ENCODE assay signal across 9 mouse cellular contexts in the genomic region with DNA sequence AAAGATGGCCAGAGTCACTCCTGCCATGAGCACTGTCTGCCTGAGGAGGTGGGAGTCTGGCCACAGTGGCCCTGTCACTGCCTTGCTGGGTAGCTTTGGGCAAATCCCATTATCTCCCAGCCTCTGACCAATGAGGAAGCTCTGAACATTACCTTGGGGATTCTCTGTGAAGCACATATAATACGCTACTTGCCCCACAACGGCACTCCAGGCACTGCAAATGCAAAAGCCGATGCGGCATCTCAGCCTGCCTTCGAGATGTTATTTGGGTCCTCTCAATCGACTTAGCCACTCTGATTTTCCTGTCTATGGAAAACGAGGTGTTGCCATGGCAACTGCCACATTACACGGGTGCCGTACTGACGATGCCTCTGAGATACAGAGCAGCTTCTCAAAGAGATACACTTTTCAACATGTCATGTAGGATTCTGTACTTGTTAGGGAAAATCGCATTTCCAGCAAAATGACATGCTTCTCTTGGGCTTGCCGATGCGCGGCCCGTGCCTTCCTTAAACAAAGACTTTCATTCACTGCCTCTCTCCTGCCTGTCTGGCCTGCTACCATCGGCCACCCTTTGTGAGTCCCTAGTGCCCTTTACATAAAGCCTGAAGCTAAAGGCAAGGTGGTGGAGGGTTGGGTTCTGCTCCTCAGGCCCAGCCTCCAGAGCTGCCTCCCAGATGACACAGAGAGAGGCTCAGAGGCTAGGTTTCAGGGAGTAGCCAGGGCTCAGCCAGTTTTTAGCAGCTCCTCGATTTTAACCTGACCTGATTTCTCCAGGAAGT.
DNase-seq lines count a peak whose midpoint lies in the region; ATAC-seq lines count a peak whose summit lies in the region.
"Had no signal": no experiment of that assay in that cellular context is flagged by ENCODE, and none has a peak within 500 bp of the region (broad histone marks: within the 10 kb centered on the region; RNA-seq: fewer than 3 reads in every experiment).

No protein-coding gene starts in this region.

- no peak overlapping the region for H3K27ac ChIP-seq in heart, embryonic 12.5 days (ENCODE audit: poor library complexity, severe bottlenecking)
- H3K27ac ChIP-seq: lung, embryonic 15.5 days had no signal

- 60% methylated on average over 17 of the region's 17 CpGs for WGBS in heart, embryonic 12.5 days

- no peaks in the 10 kb centered on the region for H3K36me3 ChIP-seq in heart, embryonic 12.5 days
- H3K36me3 ChIP-seq: lung, embryonic 15.5 days had no signal

- H3K4me2 ChIP-seq in heart, embryonic 12.5 days = no peak overlapping the region
- H3K4me2 ChIP-seq: lung, embryonic 15.5 days had no signal

- no peak overlapping the region for H3K4me3 ChIP-seq in heart, embryonic 12.5 days
- H3K4me3 ChIP-seq: lung, embryonic 15.5 days had no signal

- H3K9me3 ChIP-seq in heart, embryonic 12.5 days (replicated peaks) = no peaks in the 10 kb centered on the region
- H3K9me3 ChIP-seq: lung, embryonic 15.5 days had no signal

- H3K27me3 ChIP-seq in heart, embryonic 12.5 days (replicated peaks) = no peaks in the 10 kb centered on the region
- H3K27me3 ChIP-seq: lung, embryonic 15.5 days had no signal

- H3K9ac ChIP-seq in heart, embryonic 12.5 days = no peak overlapping the region
- H3K9ac ChIP-seq: lung, embryonic 15.5 days had no signal

- intact Hi-C loops in gastrocnemius, postnatal 14 days (cut with DNase I; ENCODE audit: low total_unique reads) = no loop called here
- intact Hi-C loops in left cerebral cortex, postnatal 36 days (cut with DNase I) = no loop called here

- no peak for ATAC-seq in heart, embryonic 12.5 days (ENCODE audit: insufficient number of reproducible peaks, low FRiP score)
- no peak for ATAC-seq in megakaryocyte progenitor cell, adult 5-6 weeks (replicated peaks; ENCODE audit: poor library complexity)

- peak; percentile 2 for DNase-seq in gastrocnemius, postnatal 14 days
- no peak for DNase-seq in gastrocnemius, adult 18-20 months (ENCODE audit: low spot score)
- DNase-seq in frontal cortex, postnatal 36 days (ENCODE audit: low spot score in 2 of 2) = peak; percentile 72 to 92
- peak; percentile 76 to 81 for DNase-seq in left cerebral cortex, postnatal 36 days (ENCODE audit: low spot score in 2 of 2)
- peak; percentile 87 for DNase-seq in right cerebral cortex, adult 18-20 months
- DNase-seq in lung, adult 18-20 months = no peak

- H3K4me1 ChIP-seq in heart, embryonic 12.5 days (replicated peaks) = no peaks in the 10 kb centered on the region
- H3K4me1 ChIP-seq: lung, embryonic 15.5 days had no signal

Comparison
In these comparisons a context has a peak if more than half of its experiments do, and no peak if none do; other contexts are left out.
1. DNase-seq: peak in gastrocnemius, postnatal 14 days (single experiment), frontal cortex, postnatal 36 days (2 of 2), left cerebral cortex, postnatal 36 days (2 of 2) and right cerebral cortex, adult 18-20 months (single experiment); none in gastrocnemius, adult 18-20 months (single experiment) and lung, adult 18-20 months (0 of 2).